Mouse (Mus musculus) 3134 (cell line): ENCODE measurements around the gene Amh.
"Not testable (repeated sequence)": the region's sequence is repeated elsewhere in the genome, so short reads cannot be mapped to it uniquely, and the experiment has no call there.

Source experiments
- DNase-seq: peaks from one replicate; pipeline ENCODE4 v3.0.0-alpha.2; 2011; ENCODE audit warnings: low spot score; ENCODE audit not compliant: insufficient read length; ENCODE audit errors: extremely low read depth

The Amh gene

DNA sequence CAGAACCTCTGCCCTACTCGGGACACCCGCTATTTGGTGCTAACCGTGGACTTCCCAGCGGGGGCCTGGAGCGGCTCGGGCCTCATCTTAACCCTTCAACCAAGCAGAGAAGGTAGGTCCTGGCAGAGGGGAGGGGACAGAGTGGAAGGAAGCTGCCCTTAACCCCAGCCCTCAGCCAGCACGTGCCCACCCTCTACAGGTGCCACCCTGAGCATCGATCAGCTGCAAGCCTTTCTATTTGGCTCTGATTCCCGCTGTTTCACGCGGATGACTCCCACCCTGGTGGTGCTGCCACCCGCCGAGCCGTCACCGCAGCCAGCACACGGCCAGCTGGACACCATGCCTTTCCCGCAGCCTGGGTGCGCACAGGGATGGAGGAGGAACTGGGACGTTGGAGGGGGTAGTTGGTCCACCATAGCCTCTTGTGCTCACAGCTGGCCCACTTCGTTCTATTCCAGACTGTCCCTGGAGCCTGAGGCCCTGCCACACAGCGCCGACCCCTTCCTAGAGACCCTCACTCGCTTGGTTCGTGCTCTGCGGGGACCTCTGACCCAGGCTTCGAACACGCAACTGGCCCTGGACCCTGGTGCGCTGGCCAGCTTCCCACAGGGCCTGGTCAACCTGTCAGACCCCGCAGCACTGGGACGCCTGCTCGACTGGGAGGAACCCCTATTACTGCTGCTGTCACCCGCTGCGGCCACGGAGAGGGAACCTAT, 1.5 kb downstream of the Amh start:
- DNase-seq, result no peak

DNA sequence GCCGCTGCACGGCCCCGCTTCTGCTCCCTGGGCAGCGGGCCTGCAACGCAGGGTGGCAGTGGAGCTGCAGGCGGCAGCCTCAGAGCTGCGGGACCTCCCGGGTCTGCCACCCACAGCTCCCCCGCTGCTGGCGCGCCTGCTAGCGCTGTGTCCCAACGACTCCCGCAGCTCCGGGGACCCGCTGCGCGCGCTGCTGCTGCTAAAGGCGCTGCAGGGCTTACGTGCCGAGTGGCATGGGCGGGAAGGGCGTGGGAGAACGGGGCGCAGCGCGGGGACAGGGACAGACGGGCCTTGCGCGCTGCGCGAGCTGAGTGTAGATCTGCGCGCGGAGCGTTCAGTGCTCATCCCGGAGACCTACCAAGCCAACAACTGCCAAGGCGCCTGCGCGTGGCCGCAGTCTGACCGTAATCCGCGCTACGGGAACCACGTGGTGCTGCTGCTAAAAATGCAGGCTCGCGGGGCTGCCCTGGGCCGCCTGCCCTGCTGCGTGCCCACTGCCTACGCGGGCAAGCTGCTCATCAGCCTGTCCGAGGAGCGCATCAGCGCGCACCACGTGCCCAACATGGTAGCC, 2.1 kb downstream of the Amh start:
- no peak for DNase-seq

DNA sequence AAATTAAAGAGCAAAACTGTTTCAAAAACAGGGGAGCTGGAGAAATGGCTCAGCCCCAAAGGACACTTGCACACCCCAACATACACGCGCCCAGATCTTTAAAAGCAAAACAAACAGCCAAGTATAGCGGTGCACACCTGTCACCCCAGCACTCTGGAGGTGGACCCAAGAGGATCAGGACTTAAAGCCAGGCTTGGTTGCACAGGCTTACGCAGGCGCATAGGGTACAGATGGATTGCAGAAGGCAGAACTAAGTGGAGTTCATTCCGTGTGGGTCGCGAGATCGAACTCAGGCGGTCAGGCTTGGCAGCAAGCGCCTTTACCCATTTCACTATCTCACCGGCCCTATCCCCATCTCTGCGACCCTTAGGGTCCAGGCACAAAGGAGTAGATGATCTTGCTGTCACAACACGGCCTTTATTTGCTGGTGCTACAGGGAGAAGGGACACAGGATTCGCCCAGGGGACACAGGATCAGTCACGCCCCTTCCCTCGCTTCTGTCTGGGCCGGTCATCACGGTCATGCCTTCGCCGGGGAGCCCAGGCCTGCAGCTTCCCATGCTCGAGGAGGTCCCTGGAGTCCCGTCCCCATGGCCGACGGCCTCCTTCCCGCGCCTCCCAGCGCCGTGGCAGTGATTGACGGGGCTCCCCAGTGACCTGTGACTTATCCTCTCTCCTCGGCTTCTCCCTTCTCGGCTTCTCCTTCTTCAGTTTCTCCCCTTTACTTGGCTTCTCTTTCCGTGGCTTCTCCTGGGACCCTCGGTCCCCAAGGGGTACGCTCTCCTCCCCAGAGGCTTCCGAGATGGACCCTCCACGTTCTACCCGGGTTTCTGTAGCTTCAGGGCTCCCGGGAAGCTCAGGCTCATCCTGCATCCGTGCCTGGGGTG, 3.3 kb downstream of the Amh start:
- no peak for DNase-seq

DNA sequence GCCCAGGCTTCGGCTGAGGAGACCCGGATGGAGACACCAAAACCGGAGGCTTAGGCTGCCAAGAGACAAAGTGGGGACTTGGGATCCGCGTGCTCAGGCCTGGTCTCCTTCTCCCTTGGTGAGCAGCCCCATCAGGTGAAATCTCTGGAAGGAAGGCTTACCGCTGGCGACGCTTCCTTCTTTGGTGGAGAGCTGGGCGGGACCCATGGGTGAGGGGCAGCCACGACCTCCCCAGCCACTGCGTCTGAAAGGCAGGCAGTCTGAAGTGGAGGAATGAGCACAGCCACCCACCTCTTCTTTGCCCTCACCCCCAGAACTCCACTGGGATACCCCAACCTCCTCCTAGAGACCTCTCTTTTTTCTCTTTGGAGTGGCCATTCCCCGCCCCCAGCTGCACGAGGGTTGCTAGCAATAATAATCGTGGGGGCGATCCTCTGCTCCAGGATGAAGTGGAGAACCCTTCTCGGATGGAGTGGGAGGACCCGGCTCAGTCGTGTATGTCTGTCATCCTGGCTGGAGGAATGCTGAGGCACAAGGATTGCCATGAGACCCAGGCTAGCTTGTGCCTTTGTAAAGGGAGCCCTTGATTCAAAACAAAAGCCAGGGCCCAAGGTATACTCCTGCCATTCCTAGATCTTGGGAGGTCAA, 4.1 kb downstream of the Amh start:
- no peak for DNase-seq

DNA sequence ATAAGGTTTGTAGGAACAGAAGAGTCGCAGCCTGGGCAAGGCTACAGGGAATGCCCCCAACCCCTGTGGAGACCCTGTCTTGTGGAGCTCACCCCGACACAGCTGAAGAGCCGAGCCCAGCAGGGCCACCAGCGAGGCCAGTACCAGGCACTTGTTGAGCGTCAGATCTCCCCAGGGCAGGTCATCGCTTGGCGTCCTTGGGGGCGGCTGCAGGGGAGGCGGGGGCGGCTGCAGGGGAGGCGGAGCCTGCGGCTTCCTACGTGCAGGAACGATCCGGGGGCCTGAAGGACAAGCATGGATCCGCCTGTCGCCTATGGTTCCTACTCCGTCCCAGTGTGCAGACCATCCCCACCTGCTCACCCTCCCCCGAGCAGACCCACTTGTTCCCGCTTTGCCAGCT, 5.0 kb downstream of the Amh start:
- DNase-seq, result no peak

DNA sequence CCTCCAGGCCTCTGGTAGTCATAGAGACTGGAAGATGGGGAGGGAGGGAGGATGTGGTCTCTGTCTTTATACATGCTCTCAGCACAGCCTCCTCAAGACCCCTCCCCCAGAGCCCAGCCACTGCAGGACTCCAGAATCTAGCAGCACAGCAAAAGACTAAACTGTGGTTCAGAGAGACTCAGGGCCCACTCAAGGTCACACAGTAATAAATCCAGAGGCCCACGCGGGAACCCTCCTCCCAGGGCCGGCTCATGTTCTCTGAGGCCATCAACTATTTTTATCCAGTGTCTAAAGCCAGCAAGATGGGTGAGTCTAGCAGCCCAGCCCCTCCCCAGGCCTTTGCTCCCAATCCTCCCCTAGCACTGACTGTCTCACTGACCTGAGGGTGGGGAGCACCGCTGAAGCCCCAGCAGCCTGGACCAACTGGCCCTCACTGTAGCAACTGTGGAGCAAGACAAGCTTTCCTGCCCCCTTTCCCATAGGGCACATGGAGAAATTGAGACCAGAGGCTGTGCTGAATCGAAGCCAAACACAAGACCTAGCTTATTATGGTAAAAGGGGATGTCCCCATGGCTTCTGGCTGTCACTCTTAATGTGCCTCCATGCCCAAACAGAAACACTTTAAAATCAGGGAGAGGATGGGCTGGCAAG, 7.5 kb downstream of the Amh start:
- DNase-seq, result no peak

DNA sequence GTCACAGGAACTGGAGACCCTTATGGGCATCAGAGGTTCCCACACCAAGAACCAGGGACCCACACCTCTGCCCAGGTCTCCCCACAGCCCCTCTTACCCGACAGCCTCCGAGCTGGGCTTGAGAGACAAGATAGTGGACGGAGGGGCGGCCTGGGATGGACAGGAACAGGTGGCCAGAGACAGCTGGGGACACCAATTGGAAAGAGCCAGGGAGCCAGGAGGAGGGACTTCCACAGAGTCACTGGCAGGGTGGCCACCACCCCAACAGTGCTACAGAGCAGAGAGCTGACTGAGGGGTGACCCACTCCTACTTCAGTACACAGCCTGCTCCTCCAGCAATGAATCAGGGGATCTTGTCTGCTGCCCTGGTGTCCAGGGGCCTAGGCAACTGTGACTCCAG, 8.3 kb downstream of the Amh start, which contains the start of gene Jsrp1:
TSS of gene Jsrp1 (minus strand) at position 133 of the 400 bp plus-strand sequence.
- DNase-seq, result no peak

DNA sequence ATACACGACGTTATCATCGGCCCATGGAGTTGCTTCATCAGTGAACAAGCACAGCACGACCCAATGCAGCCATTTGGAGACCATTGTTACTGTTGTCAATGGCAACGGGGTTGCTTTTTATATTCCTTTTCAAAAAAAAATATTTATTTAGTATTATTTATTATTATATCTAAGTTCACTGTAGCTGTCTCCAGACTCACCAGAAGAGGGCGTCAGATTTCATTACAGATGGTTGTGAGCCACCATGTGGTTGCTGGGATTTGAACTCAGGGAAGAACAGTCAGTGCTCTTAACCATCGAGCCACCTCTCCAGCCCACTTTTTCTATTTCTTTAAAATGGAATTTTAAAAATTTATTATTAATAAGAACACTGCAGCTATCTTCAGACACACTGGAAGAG, 9.8 kb downstream of the Amh start:
- no peak for DNase-seq

DNA sequence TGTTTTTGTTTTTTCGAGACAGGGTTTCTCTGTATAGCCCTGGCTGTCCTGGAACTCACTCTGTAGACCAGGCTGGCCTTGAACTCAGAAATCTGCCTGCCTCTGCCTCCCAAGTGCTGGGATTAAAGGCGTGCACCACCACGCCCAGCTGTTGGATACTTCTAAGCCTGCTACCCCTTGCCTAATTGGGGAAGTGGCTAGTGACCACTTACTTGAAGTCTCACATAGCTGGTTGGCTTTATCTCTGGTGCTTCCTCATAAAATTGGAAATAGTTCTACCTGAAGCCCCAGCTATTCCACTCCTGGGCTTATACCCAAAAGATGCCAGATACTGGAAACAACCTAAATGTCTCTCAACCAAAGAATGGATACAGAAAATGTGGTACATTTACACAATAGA, 11.3 kb downstream of the Amh start:
- not testable (repeated sequence) for DNase-seq

DNA sequence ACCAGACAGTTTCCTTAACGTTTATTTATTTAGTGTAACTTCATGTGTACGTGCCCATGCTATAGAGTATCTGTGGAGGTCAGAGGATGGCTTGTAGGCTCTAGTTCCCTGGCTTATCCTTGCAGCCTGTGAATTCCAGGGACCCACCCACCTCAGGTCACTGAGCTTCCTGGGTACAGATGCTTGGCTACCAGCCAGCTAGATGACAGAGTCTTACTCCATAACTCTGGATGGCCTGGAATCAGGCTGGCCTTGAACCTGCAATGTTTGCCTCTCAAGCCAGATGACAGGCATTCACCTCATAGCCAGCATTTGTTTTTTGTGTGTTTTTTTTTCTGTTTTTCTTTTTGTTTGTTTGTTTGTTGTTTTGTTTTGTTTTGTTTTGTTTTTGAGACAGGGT, 12.1 kb downstream of the Amh start:
- no peak for DNase-seq

DNA sequence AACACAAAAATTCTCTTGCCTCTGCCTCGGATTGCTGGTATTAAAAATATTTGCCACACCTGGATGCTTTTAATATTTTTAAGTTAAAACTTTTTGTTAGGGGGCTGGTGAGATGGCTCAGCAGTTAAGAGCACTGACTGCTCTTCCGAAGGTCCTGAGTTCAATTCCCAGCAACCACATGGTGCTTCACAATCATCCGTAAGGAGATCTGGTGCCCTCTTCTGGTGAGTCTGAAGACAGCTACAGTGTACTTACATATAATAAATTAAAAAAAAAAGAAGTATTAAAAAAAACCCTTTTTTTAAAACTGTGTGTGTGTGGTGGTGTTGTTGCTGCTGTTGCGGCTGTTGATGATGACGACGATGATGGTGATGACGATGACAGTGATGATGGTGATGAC, 12.9 kb downstream of the Amh start:
- DNase-seq, result not testable (repeated sequence)

DNA sequence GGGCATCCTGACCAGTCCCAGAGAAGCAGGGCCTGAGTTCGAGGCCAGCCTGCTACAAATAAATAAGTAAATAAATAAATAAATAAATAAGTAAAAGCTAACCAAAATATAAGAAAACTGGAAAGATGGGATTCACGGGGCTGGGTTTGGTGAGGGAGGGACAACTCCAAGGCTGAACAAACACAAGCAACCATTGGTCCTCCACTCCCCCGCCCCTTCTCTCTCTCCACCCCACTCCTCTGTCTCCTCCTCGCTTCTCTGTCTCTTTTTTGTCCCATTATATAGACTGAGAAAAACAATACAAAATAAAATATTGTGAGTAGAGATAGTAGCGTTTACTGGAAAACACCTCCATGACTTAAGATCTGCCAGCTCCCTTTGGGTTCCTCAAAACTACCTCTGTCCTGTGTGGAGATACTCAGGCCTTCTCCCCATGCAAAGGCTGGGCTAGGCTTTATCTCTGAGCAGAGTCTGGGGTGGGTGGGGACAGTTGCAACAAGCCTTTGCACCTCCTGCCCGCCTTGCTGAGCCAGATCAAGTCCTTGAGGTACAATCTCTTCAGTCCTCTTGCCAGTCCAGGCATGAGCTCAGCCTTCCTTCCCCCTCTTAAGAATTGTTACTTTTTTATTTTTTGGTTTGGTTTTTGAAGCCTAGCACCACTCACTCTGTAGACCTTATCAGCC, 13.7 kb downstream of the Amh start:
- DNase-seq, result no peak

DNA sequence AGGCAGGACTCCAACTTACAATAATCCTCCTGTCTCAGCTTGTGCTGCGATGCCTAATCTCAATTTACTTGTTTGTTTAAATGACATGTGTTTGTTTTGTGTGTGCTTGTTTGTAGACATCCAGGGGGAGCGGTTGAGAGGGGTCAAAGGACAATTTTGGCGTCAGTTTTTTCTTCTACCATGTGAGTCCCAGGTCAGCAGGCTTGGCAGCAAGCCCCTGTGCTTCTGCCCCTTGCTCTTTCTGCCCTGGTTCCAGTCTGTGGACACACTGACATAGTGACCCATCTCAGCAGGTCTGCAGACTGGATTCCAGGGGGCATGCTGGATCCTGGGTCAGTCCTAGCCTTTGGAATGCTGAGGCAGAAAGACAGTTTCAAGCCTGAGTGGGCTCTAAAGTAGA, 14.4 kb downstream of the Amh start:
- DNase-seq, result no peak

DNA sequence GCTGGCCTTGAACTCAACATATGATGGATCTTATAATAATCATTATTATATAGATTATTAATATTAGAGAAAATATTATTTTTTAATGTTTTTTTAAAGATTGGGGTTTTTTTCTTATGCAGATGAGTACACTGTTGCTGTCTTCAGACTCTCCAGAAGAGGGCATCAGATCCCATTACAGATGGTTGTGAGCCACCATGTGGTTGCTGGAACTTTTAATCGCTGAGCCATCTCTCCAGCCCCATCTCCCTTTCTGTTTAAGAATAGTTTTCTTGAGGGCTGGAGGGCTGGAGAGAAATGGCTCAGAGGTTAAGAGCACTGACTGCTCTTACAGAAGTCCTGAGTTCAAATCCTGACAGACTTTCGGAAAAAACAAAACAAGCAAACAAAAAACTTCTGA, 16.9 kb downstream of the Amh start:
- peak; percentile 45 for DNase-seq

DNA sequence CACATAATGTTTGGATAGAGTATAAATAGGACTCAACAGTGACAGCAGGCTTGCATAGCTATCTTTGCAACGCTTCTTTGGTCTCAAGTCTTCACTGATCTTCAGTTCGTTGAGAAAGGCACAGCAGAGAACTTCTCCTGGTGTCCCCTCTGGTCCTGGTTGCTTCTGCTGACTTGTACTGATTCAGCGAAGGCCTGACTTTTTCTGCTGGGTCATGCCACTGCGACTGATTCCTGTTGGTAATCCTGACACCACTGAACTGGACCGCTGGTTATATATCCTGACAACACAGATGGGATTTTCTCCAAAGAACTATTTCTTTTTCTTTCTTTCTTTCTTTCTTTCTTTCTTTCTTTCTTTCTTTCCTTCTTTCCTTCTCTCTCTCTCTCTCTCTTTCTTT, 17.5 kb downstream of the Amh start:
- no peak for DNase-seq

DNA sequence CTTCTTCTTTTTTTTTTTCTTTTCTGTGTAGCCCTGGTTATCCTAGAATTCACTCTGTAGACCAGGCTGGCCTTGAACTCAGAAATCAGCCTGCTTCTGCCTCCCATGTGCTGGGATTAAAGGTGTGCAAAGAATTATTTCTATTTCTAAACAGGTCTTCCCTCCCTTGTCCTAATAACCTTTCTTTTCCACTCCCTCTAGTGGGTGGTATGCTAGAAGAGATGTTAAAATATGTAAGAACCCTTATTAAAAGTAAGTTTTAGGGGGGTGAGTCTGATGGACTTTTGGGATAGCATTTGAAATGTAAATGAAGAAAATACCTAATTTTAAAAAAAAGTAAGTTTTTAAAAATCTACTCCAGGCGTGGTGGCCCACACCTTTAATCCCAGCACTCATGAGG, 18.3 kb downstream of the Amh start:
- DNase-seq, result no peak

DNA sequence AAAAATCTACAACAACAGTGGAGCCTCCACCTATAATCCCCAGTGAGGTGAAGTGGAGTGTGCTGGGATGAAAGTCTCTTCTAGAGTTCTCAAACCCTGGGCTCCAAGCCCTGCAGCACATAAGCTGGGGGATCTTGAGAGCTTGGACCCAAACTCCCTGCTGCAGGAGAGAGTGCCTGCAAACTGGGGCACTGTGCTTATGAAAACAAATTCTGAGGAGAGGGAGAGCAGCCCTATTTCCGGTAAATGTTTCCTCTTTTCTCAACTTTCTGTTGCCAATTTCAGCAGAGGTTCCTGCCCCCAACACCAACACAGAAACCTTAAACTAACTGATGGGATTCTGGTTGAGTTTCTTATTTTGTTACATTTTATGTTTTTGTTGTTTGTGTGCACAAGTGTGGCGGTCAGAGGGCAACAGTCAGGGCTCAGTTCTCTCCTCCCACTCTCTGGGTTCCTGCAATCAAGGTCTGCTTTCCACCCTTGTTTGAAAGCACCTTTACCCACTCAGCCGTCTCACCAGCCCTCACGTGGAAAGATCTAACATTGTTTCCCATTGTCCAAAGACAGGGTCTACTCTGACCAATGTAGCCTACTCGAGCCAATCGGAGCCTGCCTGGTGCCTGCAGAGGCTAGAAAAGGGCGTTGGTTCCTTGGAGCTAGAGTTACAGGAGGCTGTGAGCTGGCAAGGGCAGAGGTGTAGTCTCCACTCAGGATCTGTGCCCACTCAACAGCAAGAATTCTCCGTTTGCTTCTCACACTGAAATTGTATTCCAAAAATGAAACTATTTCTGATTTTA, 19.0 kb downstream of the Amh start:
- peak; percentile 41 for DNase-seq

DNA sequence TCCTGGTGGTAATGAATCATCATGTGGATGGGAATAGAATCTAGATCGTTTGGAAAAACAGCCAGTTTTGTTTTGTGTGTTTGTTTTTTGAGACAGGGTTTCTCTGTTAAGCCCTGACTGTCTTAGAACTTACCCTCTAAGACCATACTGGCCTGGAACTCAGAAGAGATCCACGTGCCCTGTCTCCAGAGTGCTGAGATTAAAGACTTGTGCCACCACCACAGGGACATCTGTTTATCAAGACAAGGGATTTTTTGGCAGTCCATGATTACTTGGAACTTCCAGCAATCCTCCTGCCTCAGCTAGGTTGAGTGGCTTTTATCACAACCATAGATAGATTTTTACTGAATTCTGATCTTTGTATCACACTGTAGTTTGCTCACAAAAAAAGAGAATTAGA, 19.8 kb downstream of the Amh start:
- no peak for DNase-seq
